Mouse (Mus musculus) heart, adult 18-20 months (tissue): Measurements from ENCODE around the gene Mctp1. TPM values are rescaled to one million over a fixed set of nuclear protein-coding genes. Genes with fewer than 3 reads are reported as not detected.
A peak's percentile ranks its signal among the peaks of the same experiment; 100 is the strongest.
"Not testable (repeated sequence)": the region's sequence is repeated elsewhere in the genome, so short reads cannot be mapped to it uniquely, and the experiment has no call there.

ENCODE experiments used
- DNase-seq, 2 experiments: peaks; one replicate each; pipeline ENCODE4 v3.0.0; 2021 to 2022; ENCODE audit warnings: mixed read lengths in 1 of 2
- total RNA-seq, 2 experiments: library from RNA; stranded (reverse); gene quantifications; 2 replicates each; pipeline ENCODE4 v1.2.3; 2021

The Mctp1 gene
- total RNA-seq, 2 experiments from 2014 or later: 2.6 to 2.7 TPM

- DNase-seq: no peak
Measured at GRCm38 (mm10) chr13:76932933-76933332, 548.6 kb downstream of the Mctp1 start.

GRCm38 (mm10) chr13:76949234-76949633 lies 564.9 kb downstream of the Mctp1 start:
- DNase-seq: no peak

GRCm38 (mm10) chr13:76967588-76967987 lies 583.3 kb downstream of the Mctp1 start:
- DNase-seq: no peak

DNA sequence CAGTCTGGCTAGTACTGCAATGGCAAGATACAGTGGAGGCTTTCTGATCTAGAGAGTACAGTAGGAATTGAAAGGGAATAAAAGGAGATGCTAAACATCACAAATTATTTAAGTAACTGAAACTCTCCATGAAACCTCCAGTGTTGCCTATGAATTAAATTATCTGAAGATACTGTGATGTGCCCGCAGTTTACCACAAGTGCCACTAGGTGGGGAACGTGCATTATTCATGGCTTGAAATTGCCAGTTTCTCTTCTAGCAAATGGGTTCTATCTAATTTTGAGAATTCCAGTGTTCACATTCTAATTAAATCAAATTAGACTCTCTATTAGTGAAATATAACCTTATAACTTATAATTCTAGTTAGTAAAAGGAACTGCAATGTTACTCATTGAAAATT lies 585.1 kb downstream of the Mctp1 start:
- DNase-seq: peak in 1 of 2 experiments; percentile 52

DNA sequence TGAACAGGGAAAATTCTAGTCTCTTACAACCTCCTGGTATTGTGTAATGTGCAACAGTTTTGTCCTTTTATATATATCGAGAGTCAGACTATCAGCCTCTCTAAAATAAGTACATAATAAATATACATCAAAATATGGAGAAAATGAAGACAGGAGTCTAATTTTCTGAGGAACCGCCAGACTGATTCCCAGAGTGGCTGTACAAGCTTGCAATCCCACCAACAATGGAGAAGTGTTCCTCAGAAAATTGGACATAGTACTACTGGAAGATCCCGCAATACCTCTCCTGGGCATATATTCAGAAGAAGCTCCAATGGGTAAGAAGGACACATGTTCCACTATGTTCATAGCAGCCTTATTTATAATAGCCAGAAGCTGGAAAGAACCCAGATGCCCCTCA lies 586.7 kb downstream of the Mctp1 start:
- not testable (repeated sequence) for DNase-seq

- DNase-seq: no peak
Measured at GRCm38 (mm10) chr13:77002628-77003027, 618.3 kb downstream of the Mctp1 start.

DNA sequence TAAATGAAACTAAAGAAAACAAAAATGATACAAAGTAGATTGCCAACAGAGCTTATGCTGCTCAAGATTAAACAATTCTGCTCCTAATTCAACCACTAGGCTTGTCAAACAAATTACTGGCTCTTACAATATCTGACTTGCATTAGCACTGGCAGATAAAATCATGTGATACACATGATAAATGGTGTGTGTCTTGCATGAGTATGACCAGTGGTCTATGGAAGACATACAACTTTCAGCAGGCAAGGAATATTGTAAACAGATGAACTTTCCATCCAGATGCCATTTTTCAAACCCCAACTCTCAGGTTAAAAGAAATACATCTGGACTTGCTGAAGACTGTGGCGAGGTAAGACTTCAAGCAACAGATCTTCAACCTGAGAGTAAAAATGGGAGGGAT lies 619.3 kb downstream of the Mctp1 start:
- DNase-seq: no peak

DNA sequence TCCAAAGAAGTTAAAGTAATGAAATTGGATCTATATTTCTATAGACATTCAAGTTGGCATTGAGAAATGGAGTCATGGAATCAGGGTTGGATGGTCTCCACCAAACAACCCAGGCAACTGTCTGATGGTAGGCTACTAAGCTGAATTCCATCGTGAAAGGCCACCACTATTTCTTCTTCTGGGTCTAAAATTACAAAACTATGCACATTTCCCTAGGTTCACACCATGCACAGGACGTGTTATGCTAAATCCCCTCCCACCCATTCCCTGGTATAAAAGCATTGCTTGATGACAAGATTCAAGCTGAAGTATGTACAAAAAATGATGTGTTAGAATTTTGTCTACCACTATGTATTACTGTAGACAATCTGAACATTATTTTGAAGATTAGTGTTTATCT lies 634.5 kb downstream of the Mctp1 start:
- no peak for DNase-seq

DNA sequence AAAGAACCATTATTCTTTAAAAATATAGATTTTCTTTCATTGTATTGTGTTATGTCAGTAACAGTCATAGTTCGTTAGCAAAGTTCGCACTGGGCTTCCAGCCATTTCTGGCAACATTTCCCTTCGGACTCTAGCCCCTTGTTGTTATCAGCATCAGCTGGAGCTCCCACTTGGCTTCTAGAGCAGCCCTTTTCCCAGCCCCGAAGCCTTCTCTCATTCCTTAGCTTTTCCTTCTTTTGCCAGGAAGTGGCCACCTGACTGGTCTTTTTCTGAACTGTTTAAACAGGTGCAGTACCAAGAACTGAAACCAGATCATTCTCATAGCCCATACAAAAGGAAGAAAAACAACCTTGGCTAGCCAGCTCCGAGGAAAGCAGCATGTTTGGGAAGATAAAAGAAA lies 645.3 kb downstream of the Mctp1 start:
- DNase-seq: peak; percentile 7 to 16

GRCm38 (mm10) chr13:77043375-77043774 lies 659.0 kb downstream of the Mctp1 start:
- DNase-seq: no peak

DNA sequence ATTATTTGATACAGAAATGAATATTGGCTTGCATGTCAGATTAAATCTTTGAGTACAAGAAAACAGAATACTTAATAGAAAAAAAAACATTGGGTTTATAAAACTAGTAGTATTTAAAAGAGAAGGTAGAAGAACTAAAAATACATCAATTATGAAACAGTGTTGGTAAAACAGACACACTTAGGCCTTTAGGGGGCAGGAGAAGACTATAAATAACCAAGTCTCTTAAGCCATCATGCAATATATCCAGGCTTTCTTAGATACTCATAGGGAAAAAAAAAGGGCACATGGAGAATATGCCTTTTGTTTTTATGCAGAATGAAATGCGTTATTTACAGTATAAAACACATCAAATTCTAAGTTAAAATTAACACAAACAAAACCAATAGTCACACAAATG lies 661.0 kb downstream of the Mctp1 start:
- peak in 1 of 2 experiments; percentile 33 for DNase-seq

- peak in 1 of 2 experiments; percentile 6 for DNase-seq
Measured at GRCm38 (mm10) chr13:77046416-77046815, 662.1 kb downstream of the Mctp1 start.

- peak; percentile 6 to 8 for DNase-seq
Measured at GRCm38 (mm10) chr13:77047179-77047931, 663.0 kb downstream of the Mctp1 start.

DNA sequence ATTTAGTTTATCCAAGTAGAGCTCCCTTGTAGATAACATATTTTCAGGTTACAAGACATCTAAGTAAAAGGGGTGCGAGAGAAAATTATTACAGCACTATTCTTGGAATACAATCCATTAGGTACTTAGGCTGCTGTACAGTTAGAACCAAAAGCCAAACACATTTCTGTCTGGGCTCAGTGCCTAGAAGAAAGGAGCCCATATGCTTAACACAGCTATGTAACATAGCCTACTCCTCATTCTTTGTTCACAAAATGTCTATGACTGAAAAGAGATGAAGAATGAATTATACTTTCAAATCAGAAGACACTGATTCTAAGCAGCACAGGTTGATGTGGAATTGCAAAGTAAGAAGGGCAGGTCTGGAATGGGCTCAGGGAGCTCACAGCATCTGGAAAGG lies 664.1 kb downstream of the Mctp1 start:
- DNase-seq: no peak

- no peak for DNase-seq
Measured at GRCm38 (mm10) chr13:77049736-77050135, 665.4 kb downstream of the Mctp1 start.

- no peak for DNase-seq
Measured at GRCm38 (mm10) chr13:77063221-77063620, 678.9 kb downstream of the Mctp1 start.

DNA sequence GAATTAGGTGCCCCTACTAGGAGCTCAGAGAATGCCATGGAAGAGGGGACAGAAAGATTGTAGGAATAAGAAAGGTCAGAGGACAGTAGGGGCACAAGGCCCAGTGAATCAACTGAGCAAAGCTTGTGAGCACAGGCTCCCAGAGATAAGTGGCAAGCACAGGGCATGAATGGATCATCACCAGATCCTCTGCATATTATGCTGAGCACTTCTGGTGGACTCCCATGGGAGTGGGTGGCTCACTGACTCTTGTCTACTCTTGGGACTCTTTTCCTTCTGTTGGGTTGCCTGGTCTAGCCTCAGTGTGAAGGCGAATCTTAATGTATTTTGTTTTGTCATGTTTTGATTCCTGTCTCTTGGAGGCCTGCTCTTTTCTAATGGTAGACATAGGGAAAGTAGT lies 684.5 kb downstream of the Mctp1 start:
- DNase-seq: no peak

GRCm38 (mm10) chr13:77072030-77072429 lies 687.7 kb downstream of the Mctp1 start:
- no peak for DNase-seq

Other genes starting within 250 kb of the Mctp1 start
- not detected for gene Fam81b, start 79.5 kb upstream of the Mctp1 start, total RNA-seq